Mouse (Mus musculus) CH12.LX (cell line): Measurements from ENCODE around the gene Tef. TPM values are rescaled to one million over a fixed set of nuclear protein-coding genes. Genes with fewer than 3 reads are reported as not detected.

Experiments
- DNase-seq: peaks from one replicate; pipeline ENCODE4 v3.0.0-alpha.2; 2013; ENCODE audit errors: extremely low read depth
- H3K27ac ChIP-seq: 2 replicates; pipeline ENCODE4 v1.5.1; 2012; ENCODE audit warnings: low read depth, mild to moderate bottlenecking, control low read depth, moderate library complexity; ENCODE audit not compliant: insufficient read depth
- H3K27me3 ChIP-seq: replicated peaks from 2 replicates; pipeline ENCODE3; 2012; ENCODE audit warnings: inconsistent platforms
- H3K36me3 ChIP-seq, 2 experiments: replicated peaks in 1 of 2; 2 replicates each; pipeline versions ENCODE3 to v1.6.1; 2012; ENCODE audit warnings: inconsistent platforms in 1 of 2, low read length in 1 of 2, mild to moderate bottlenecking in 1 of 2, mixed read lengths in 1 of 2, moderate library complexity in 1 of 2; ENCODE audit not compliant: control insufficient read depth in 1 of 2, insufficient read depth in 1 of 2
- H3K4me1 ChIP-seq, 2 experiments: 2 replicates each; pipeline ENCODE4 v1.6.1; 2012; ENCODE audit warnings: inconsistent platforms in 1 of 2, moderate library complexity in 1 of 2; ENCODE audit not compliant: insufficient read depth in 2 of 2, control insufficient read depth in 1 of 2
- H3K4me2 ChIP-seq: 2 replicates; pipeline ENCODE4 v1.6.1; 2012; ENCODE audit warnings: low read depth, mild to moderate bottlenecking, control low read depth; ENCODE audit not compliant: poor library complexity, insufficient read depth, severe bottlenecking
- H3K4me3 ChIP-seq, 3 experiments: fragments of 150-350 bp in 1 of 3; sonication (generic) in 1 of 3; replicated peaks in 1 of 3; 2 replicates each; pipeline versions ENCODE3 to v1.5.1; 2011 to 2012; ENCODE audit warnings: low read depth in 2 of 3, low read length in 2 of 3, mild to moderate bottlenecking in 2 of 3, moderate library complexity in 2 of 3, control low read depth in 1 of 3, improper control_type of control experiment in 1 of 3, inconsistent platforms in 1 of 3, mixed read lengths in 1 of 3; ENCODE audit not compliant: poor library complexity in 1 of 3
- H3K79me2 ChIP-seq: replicated peaks from 2 replicates; pipeline ENCODE4 v1.6.1; 2012; ENCODE audit warnings: mild to moderate bottlenecking, moderate library complexity; ENCODE audit not compliant: control insufficient read depth, poor library complexity, insufficient read depth, severe bottlenecking; ENCODE audit errors: extremely low read depth
- H3K9ac ChIP-seq: 2 replicates; pipeline ENCODE4 v1.6.1; 2012; ENCODE audit warnings: low read depth, mild to moderate bottlenecking, control low read depth, moderate library complexity; ENCODE audit not compliant: insufficient read depth
- H3K9me3 ChIP-seq: replicated peaks from 2 replicates; pipeline ENCODE3; 2012; ENCODE audit warnings: low read length, inconsistent platforms, mixed read lengths
- CTCF ChIP-seq, 2 experiments: IDR thresholded peaks in 1 of 2; conservative IDR thresholded peaks in 1 of 2; 2 replicates each; pipeline ENCODE4 v1.5.1; 2011 to 2012; ENCODE audit warnings: low read depth in 2 of 2, low read length in 2 of 2, improper control_type of control experiment in 1 of 2, inconsistent platforms in 1 of 2, mild to moderate bottlenecking in 1 of 2, moderate library complexity in 1 of 2
- GABPA ChIP-seq: IDR thresholded peaks from 2 replicates; pipeline ENCODE4 v1.6.1; 2012; ENCODE audit warnings: low read depth, low read length, improper control_type of control experiment, inconsistent platforms; ENCODE audit not compliant: insufficient replicate concordance
- IRF4 ChIP-seq: IDR thresholded peaks from 2 replicates; pipeline ENCODE4 v1.6.1; 2014; ENCODE audit warnings: low read depth, mild to moderate bottlenecking, inconsistent platforms, low read length, improper control_type of control experiment
- KAT2A ChIP-seq: IDR thresholded peaks from 2 replicates; pipeline ENCODE4 v1.6.1; 2012; ENCODE audit warnings: low read length, improper control_type of control experiment, inconsistent platforms; ENCODE audit not compliant: insufficient replicate concordance
- MAZ ChIP-seq: IDR thresholded peaks from 2 replicates; pipeline ENCODE4 v1.6.1; 2012; ENCODE audit warnings: low read depth, mild to moderate bottlenecking, inconsistent platforms, low read length, improper control_type of control experiment, moderate library complexity
- MXI1 ChIP-seq: IDR thresholded peaks from 2 replicates; pipeline ENCODE4 v1.6.1; 2011; ENCODE audit warnings: mild to moderate bottlenecking, low read depth, low read length, improper control_type of control experiment
- NRF1 ChIP-seq: IDR thresholded peaks from 2 replicates; pipeline ENCODE4 v1.6.1; 2014; ENCODE audit warnings: low read depth, mild to moderate bottlenecking, inconsistent platforms, low read length, improper control_type of control experiment, moderate library complexity
- PAX5 ChIP-seq: IDR thresholded peaks from 2 replicates; pipeline ENCODE4 v1.6.1; 2012; ENCODE audit warnings: low read length, inconsistent platforms, mixed read lengths
- POLR2A ChIP-seq: IDR thresholded peaks from 2 replicates; pipeline ENCODE4 v1.6.1; 2011; ENCODE audit warnings: low read depth, mild to moderate bottlenecking, improper control_type of control experiment, low read length
- RAD21 ChIP-seq: IDR thresholded peaks from 2 replicates; pipeline ENCODE4 v1.6.1; 2011; ENCODE audit warnings: low read depth, mild to moderate bottlenecking, low read length, improper control_type of control experiment, moderate library complexity
- USF1 ChIP-seq: IDR thresholded peaks from 2 replicates; pipeline ENCODE4 v1.6.1; 2014; ENCODE audit warnings: low read depth, mild to moderate bottlenecking, inconsistent platforms, low read length, improper control_type of control experiment
- ZNF384 ChIP-seq: IDR thresholded peaks from 2 replicates; pipeline ENCODE4 v1.6.1; 2012; ENCODE audit warnings: low read depth, low read length, improper control_type of control experiment, inconsistent platforms
- dilution Hi-C: fragments of 300-500 bp; cut with MboI; formaldehyde crosslinking; loops from 2 replicates; pipeline ENCODE4 v1.14.3; 2020; ENCODE audit warnings: low sequenced_read_pairs; ENCODE audit not compliant: extremely low pct_unique_long_range_greater_than_20kb, extremely low pct_ligation_motif_present
- in situ Hi-C: fragments of 300-500 bp; cut with MboI; formaldehyde crosslinking; loops from 3 replicates; pipeline ENCODE4 v1.14.3; 2019; ENCODE audit warnings: low sequenced_read_pairs, low pct_ligation_motif_present, low pct_unique_long_range_greater_than_20kb, mixed read lengths
- polyA plus RNA-seq: library from polyadenylated mRNA; unstranded; fragments of >175 nt; gene quantifications from 2 replicates; pipeline ENCODE4 v1.2.1, GENCODE M21; 2012; ENCODE audit warnings: low read depth; ENCODE audit not compliant: insufficient read length
- total RNA-seq, 2 experiments: library from RNA; depleted of rRNA; stranded (reverse); fragments of 300-350 nt in 1 of 2; fragments of >200 nt in 1 of 2; gene quantifications; 2 replicates each; pipeline ENCODE4 v1.2.3; 2012 to 2014

Tef gene
- total and polyA plus RNA-seq, 3 experiments = 14.7 to 17.2 (median 14.9) TPM

- Histone ChIP-seq H3K9me3 (no peaks in the 10 kb centered on the region), H3K9ac (no peak overlapping the region), H3K36me3 (peaks cover 23 to 50% of the 10 kb centered on the region in 2 experiments), H3K27ac (no peak overlapping the region), H3K4me2 (no peak overlapping the region), H3K79me2 (no peaks in the 10 kb centered on the region), H3K4me1 (no peaks in the 10 kb centered on the region), H3K4me3 (no peak overlapping the region), H3K27me3 (no peaks in the 10 kb centered on the region)
- dilution Hi-C loops (no loop called here), in situ Hi-C loops (no loop called here)
- no peak for TF ChIP-seq PAX5
- TF ChIP-seq MXI1 = no peak
- TF ChIP-seq RAD21 = peak; percentile 38
- peak in 1 of 2 experiments; percentile 23; a peak in 2 of 4 replicates for TF ChIP-seq CTCF (conservative IDR thresholded peaks at IDR 0.05 in 1 of 2, IDR thresholded peaks at IDR 0.05 in 1 of 2; ENCODE audit: low read depth in 2 of 2, low read length in 2 of 2)
- no peak for DNase-seq
Measured at GRCm38 (mm10) chr15:81796228-81796627, 6.0 kb upstream of the Tef start.

GRCm38 (mm10) chr15:81797861-81798260, 4.4 kb upstream of the Tef start:
- peaks cover 10 to 34% of the 10 kb centered on the region in 2 experiments for H3K36me3 ChIP-seq
- no peak overlapping the region for H3K4me3 ChIP-seq
- H3K9ac ChIP-seq = no peak overlapping the region
- TF ChIP-seq NRF1 (no peak), MAZ (no peak), GABPA (no peak), POLR2A (no peak)
- TF ChIP-seq, all 38 proteins: peak for 0
- Histone ChIP-seq H3K79me2 (no peaks in the 10 kb centered on the region), H3K27me3 (peaks cover 2% of the 10 kb centered on the region), H3K4me1 (peaks cover 0 to 9% of the 10 kb centered on the region in 2 experiments; a peak in 2 of 4 replicates), H3K9me3 (no peaks in the 10 kb centered on the region), H3K4me2 (no peak overlapping the region), H3K27ac (no peak overlapping the region)
- in situ Hi-C loops (no loop called here), dilution Hi-C loops (no loop called here)
- no peak for DNase-seq

- Histone ChIP-seq H3K27me3 (peaks cover 5% of the 10 kb centered on the region), H3K9ac (no peak overlapping the region), H3K9me3 (no peaks in the 10 kb centered on the region), H3K4me2 (no peak overlapping the region), H3K79me2 (no peaks in the 10 kb centered on the region), H3K27ac (no peak overlapping the region), H3K4me3 (no peak overlapping the region), H3K4me1 (peaks cover 0 to 11% of the 10 kb centered on the region in 2 experiments; a peak in 2 of 4 replicates), H3K36me3 (peaks cover 5 to 28% of the 10 kb centered on the region in 2 experiments)
- dilution Hi-C loops = no loop called here
- TF ChIP-seq ZNF384 (no peak), USF1 (no peak), KAT2A (no peak), IRF4 (no peak)
- in situ Hi-C loops = no loop called here
- no peak for DNase-seq
Measured at GRCm38 (mm10) chr15:81798421-81798820, 3.8 kb upstream of the Tef start.
